25 mouse cellular contexts compared by ENCODE assay signal in genomic region chr10:5865996-5866395, GRCm38 (mm10). TPM values are rescaled to one million over a fixed set of nuclear protein-coding genes. Genes with fewer than 3 reads are reported as not detected.
A peak's percentile ranks its signal among the peaks of the same experiment; 100 is the strongest.
DNase-seq lines count a peak whose midpoint lies in the region; ATAC-seq and TF ChIP-seq lines count a peak whose summit lies in the region.
"Had no signal": no experiment of that assay in that cellular context is flagged by ENCODE, and none has a peak within 500 bp of the region (broad histone marks: within the 10 kb centered on the region; RNA-seq: fewer than 3 reads in every experiment).

No protein-coding gene starts in this region.

- TF ChIP-seq CTCF in liver, postnatal 0 days (IDR thresholded peaks at IDR 0.05; ENCODE audit: low read depth): 0 out of 2 replicates have a peak, but pooled peaks have one; percentile 6
- TF ChIP-seq CTCF in ES-Bruce4 (IDR thresholded peaks at IDR 0.05; ENCODE audit: low read depth, low read length): peak; percentile 9
- TF ChIP-seq CTCF in brain, embryonic 14.5 days (IDR thresholded peaks at IDR 0.05; ENCODE audit: borderline replicate concordance, extremely low read depth, insufficient read depth, insufficient read length): peak; percentile 19; the same call in 1 of the 2 replicates

- no peak overlapping the region for H3K9ac ChIP-seq in forebrain, embryonic 16.5 days (replicated peaks; ENCODE audit: low read depth, low read length)
- H3K9ac ChIP-seq in liver, postnatal 0 days (replicated peaks): no peak overlapping the region
- H3K9ac ChIP-seq in liver, embryonic 12.5 days: no peak overlapping the region
- H3K9ac ChIP-seq in ES-Bruce4 (ENCODE audit: low read depth, poor library complexity, severe bottlenecking): no peak overlapping the region
- H3K9ac ChIP-seq: embryonic facial prominence, embryonic 12.5 days; kidney, embryonic 15.5 days; liver, embryonic 13.5 days had no signal

- TF ChIP-seq EP300 in liver, postnatal 0 days (IDR thresholded peaks at IDR 0.05; ENCODE audit: low read depth): no peak
- TF ChIP-seq EP300 in ES-Bruce4 (IDR thresholded peaks at IDR 0.05; ENCODE audit: insufficient read depth, low read depth, low read length): no peak

- no peaks in the 10 kb centered on the region for H3K36me3 ChIP-seq in forebrain, embryonic 16.5 days (ENCODE audit: control insufficient read depth, insufficient read depth)
- H3K36me3 ChIP-seq in forebrain, embryonic 10.5 days (replicated peaks): no peaks in the 10 kb centered on the region
- no peaks in the 10 kb centered on the region for H3K36me3 ChIP-seq in liver, postnatal 0 days (replicated peaks; ENCODE audit: insufficient read depth, low read length)
- H3K36me3 ChIP-seq in liver, embryonic 12.5 days: no peaks in the 10 kb centered on the region
- H3K36me3 ChIP-seq in ES-Bruce4 (ENCODE audit: control insufficient read depth, insufficient read depth, low read length, poor library complexity, severe bottlenecking): no peaks in the 10 kb centered on the region
- H3K36me3 ChIP-seq: embryonic facial prominence, embryonic 12.5 days; heart, embryonic 10.5 days; kidney, embryonic 15.5 days; limb, embryonic 10.5 days; liver, embryonic 13.5 days had no signal

- H3K27ac ChIP-seq in forebrain, embryonic 16.5 days (ENCODE audit: low read length): no peak overlapping the region
- H3K27ac ChIP-seq in forebrain, embryonic 10.5 days: no peak overlapping the region
- H3K27ac ChIP-seq in liver, postnatal 0 days (ENCODE audit: low read depth): no peak overlapping the region
- no peak overlapping the region for H3K27ac ChIP-seq in liver, embryonic 12.5 days
- no peak overlapping the region for H3K27ac ChIP-seq in ES-Bruce4 (ENCODE audit: insufficient read depth, low read length)
- H3K27ac ChIP-seq: embryonic facial prominence, embryonic 12.5 days; heart, embryonic 10.5 days; kidney, embryonic 15.5 days; limb, embryonic 10.5 days; liver, embryonic 13.5 days had no signal

- H3K27me3 ChIP-seq in forebrain, embryonic 16.5 days (replicated peaks; ENCODE audit: control insufficient read depth, insufficient read depth, low read length): no peaks in the 10 kb centered on the region
- H3K27me3 ChIP-seq in forebrain, embryonic 10.5 days (ENCODE audit: poor library complexity, severe bottlenecking): no peaks in the 10 kb centered on the region
- no peaks in the 10 kb centered on the region for H3K27me3 ChIP-seq in liver, postnatal 0 days (ENCODE audit: insufficient read depth, low read length)
- no peaks in the 10 kb centered on the region for H3K27me3 ChIP-seq in liver, embryonic 12.5 days (replicated peaks)
- no peaks in the 10 kb centered on the region for H3K27me3 ChIP-seq in ES-Bruce4 (ENCODE audit: control insufficient read depth, insufficient read depth, low read length, poor library complexity, severe bottlenecking)
- H3K27me3 ChIP-seq: embryonic facial prominence, embryonic 12.5 days; kidney, embryonic 15.5 days; liver, embryonic 13.5 days had no signal

- DNase-seq in forebrain, embryonic 10.5 days (ENCODE audit: extremely low spot score, low spot score): no peak
- no peak for DNase-seq in liver, postnatal 0 days
- peak; percentile 45 for DNase-seq in brain, embryonic 14.5 days (ENCODE audit: low read depth)
- no peak for DNase-seq in frontal cortex, postnatal 36 days (ENCODE audit: low spot score in 2 of 2)
- no peak for DNase-seq in layer of hippocampus, postnatal 25 days (ENCODE audit: extremely low spot score in 1 of 2, low spot score in 1 of 2)
- DNase-seq: adrenal gland, postnatal 10 days; cerebellum, adult 9-11 months; heart, postnatal 14 days; layer of hippocampus, adult 9-11 months; liver, embryonic 13.5 days; lung, postnatal 36 days; retina, postnatal 1 day had no signal

- WGBS in forebrain, embryonic 16.5 days: 54% methylated on average over 2 of the region's 2 CpGs
- 59% methylated on average over 2 of the region's 2 CpGs for WGBS in forebrain, embryonic 10.5 days
- 53% methylated on average over 2 of the region's 2 CpGs for WGBS in liver, postnatal 0 days (ENCODE audit: insufficient replicate concordance)
- 26% methylated on average over 2 of the region's 2 CpGs for WGBS in liver, embryonic 12.5 days (ENCODE audit: insufficient replicate concordance)

- peaks cover 12% of the 10 kb centered on the region for H3K4me1 ChIP-seq in forebrain, embryonic 16.5 days (replicated peaks; ENCODE audit: control insufficient read depth, insufficient read depth, low read length)
- no peaks in the 10 kb centered on the region for H3K4me1 ChIP-seq in forebrain, embryonic 10.5 days
- no peaks in the 10 kb centered on the region for H3K4me1 ChIP-seq in liver, postnatal 0 days (ENCODE audit: insufficient read depth)
- no peaks in the 10 kb centered on the region for H3K4me1 ChIP-seq in liver, embryonic 12.5 days
- no peaks in the 10 kb centered on the region for H3K4me1 ChIP-seq in ES-Bruce4 (ENCODE audit: control insufficient read depth, insufficient read depth, low read length)
- H3K4me1 ChIP-seq: embryonic facial prominence, embryonic 12.5 days; heart, embryonic 10.5 days; kidney, embryonic 15.5 days; limb, embryonic 10.5 days; liver, embryonic 13.5 days had no signal

- ATAC-seq in forebrain, embryonic 16.5 days: 0 out of 2 replicates have a peak, but pooled peaks have one; percentile 24
- no peak for ATAC-seq in liver, postnatal 0 days
- ATAC-seq in liver, embryonic 12.5 days: no peak
- ATAC-seq: CD4-positive, CD25-positive, alpha-beta regulatory T cell, adult 4 months; hindbrain, embryonic 16.5 days had no signal

- TF ChIP-seq POLR2A in ES-Bruce4 (IDR thresholded peaks at IDR 0.05; ENCODE audit: insufficient read depth, low read length): no peak
- TF ChIP-seq POLR2A in brain, embryonic 14.5 days (IDR thresholded peaks at IDR 0.05; ENCODE audit: borderline replicate concordance, extremely low read depth, insufficient read depth, insufficient read length, poor library complexity, severe bottlenecking): no peak

- no peak overlapping the region for H3K4me3 ChIP-seq in forebrain, embryonic 16.5 days (replicated peaks; ENCODE audit: low read length)
- no peak overlapping the region for H3K4me3 ChIP-seq in forebrain, embryonic 10.5 days
- H3K4me3 ChIP-seq in liver, postnatal 0 days (ENCODE audit: low read depth, low read length): no peak overlapping the region
- H3K4me3 ChIP-seq in liver, embryonic 12.5 days: no peak overlapping the region
- no peak overlapping the region for H3K4me3 ChIP-seq in ES-Bruce4 (ENCODE audit: low read depth, low read length)
- H3K4me3 ChIP-seq: embryonic facial prominence, embryonic 12.5 days; heart, embryonic 10.5 days; kidney, embryonic 15.5 days; limb, embryonic 10.5 days; liver, embryonic 13.5 days; myocyte had no signal

- no peak overlapping the region for H3K4me2 ChIP-seq in forebrain, embryonic 16.5 days (ENCODE audit: low read length)
- H3K4me2 ChIP-seq in liver, postnatal 0 days (ENCODE audit: low read depth, low read length): no peak overlapping the region
- H3K4me2 ChIP-seq in liver, embryonic 12.5 days: no peak overlapping the region
- H3K4me2 ChIP-seq: embryonic facial prominence, embryonic 12.5 days; kidney, embryonic 15.5 days; liver, embryonic 13.5 days; midbrain, embryonic 11.5 days had no signal

- no peaks in the 10 kb centered on the region for H3K9me3 ChIP-seq in forebrain, embryonic 16.5 days (ENCODE audit: control insufficient read depth, low read length)
- no peaks in the 10 kb centered on the region for H3K9me3 ChIP-seq in forebrain, embryonic 10.5 days
- H3K9me3 ChIP-seq in liver, postnatal 0 days (ENCODE audit: low read length): peaks cover 2% of the 10 kb centered on the region; the same call in 1 of the 2 replicates
- H3K9me3 ChIP-seq in liver, embryonic 12.5 days (replicated peaks): no peaks in the 10 kb centered on the region
- no peaks in the 10 kb centered on the region for H3K9me3 ChIP-seq in ES-Bruce4 (replicated peaks; ENCODE audit: control insufficient read depth, insufficient read depth, low read length, poor library complexity, severe bottlenecking)
- H3K9me3 ChIP-seq: embryonic facial prominence, embryonic 12.5 days; heart, embryonic 10.5 days; limb, embryonic 10.5 days; liver, embryonic 13.5 days had no signal

RNA-seq across cellular contexts. Expression of gene Mtrf1l, which starts 42.3 kb away (rescaled TPM):
- 10.1 and 12.0 TPM in 2 replicates for polyA plus RNA-seq in forebrain, embryonic 16.5 days (2015; fragmentation: Nextera tagmentation; extraction: Ambion mirVana)
- 10.9 and 12.6 TPM in 2 replicates for polyA plus RNA-seq in forebrain, embryonic 10.5 days (2016; fragmentation: Nextera tagmentation; extraction: Ambion mirVana)
- 6.3 and 6.7 TPM in 2 replicates for polyA plus RNA-seq in liver, postnatal 0 days (2015; fragmentation: Nextera tagmentation; extraction: Ambion mirVana)
- 9.3 and 10.0 TPM in 2 replicates for polyA plus RNA-seq in liver, embryonic 12.5 days (2016; fragmentation: Nextera tagmentation; extraction: Ambion mirVana)
- polyA plus RNA-seq in ES-Bruce4 (2011; ENCODE audit: insufficient read depth, insufficient read length, low read depth, missing spikeins): 11.2 and 12.0 TPM in 2 replicates
- polyA plus RNA-seq in brain, embryonic 14.5 days (2012; rRNA removed): 3.0 and 5.6 TPM in 2 replicates
- 10 to 100 TPM; 11.4 TPM for total RNA-seq in layer of hippocampus, postnatal 25 days (2021)

RNA-seq across cellular contexts. Expression of gene Rgs17, which starts 56.2 kb away (rescaled TPM):
- 14.0 and 19.5 TPM in 2 replicates for polyA plus RNA-seq in forebrain, embryonic 16.5 days (2015; fragmentation: Nextera tagmentation; extraction: Ambion mirVana)
- polyA plus RNA-seq in forebrain, embryonic 10.5 days (2016; fragmentation: Nextera tagmentation; extraction: Ambion mirVana): 0.73 and 1.2 TPM in 2 replicates
- polyA plus RNA-seq in liver, postnatal 0 days (2015; fragmentation: Nextera tagmentation; extraction: Ambion mirVana): 0.07 and 0.08 TPM in 2 replicates
- polyA plus RNA-seq in liver, embryonic 12.5 days (2016; fragmentation: Nextera tagmentation; extraction: Ambion mirVana): 0.07 and 0.11 TPM in 2 replicates
- polyA plus RNA-seq in ES-Bruce4 (2011; ENCODE audit: insufficient read depth, insufficient read length, low read depth, missing spikeins): 8.4 and 9.4 TPM in 2 replicates
- polyA plus RNA-seq in brain, embryonic 14.5 days (2012; rRNA removed): 7.8 and 11.1 TPM in 2 replicates
- total RNA-seq in layer of hippocampus, postnatal 25 days (2021): 10 to 100 TPM; 32.1 to 34.4 TPM
- total RNA-seq: gastrocnemius, adult 8-10 months; neutrophil, adult 5-6 weeks had no signal
